Mouse (Mus musculus): ENCODE measurements at regions not wholly inside any gene's neighbourhood (a gene's known extent, or its start where the extent isn't known, plus 50 kb on each side); places are given as distances from the start of the nearest gene placed in this dataset.

- in situ Hi-C loops (cut with MboI; ENCODE audit: low pct_ligation_motif_present, low pct_unique_long_range_greater_than_20kb, low sequenced_read_pairs), result no loop called here
- Histone ChIP-seq H3K79me2 (replicated peaks; ENCODE audit: control insufficient read depth, extremely low read depth, insufficient read depth, poor library complexity, severe bottlenecking) (no peaks in the 10 kb centered on the region), H3K36me3 (replicated peaks in 1 of 2; ENCODE audit: control insufficient read depth in 1 of 2, insufficient read depth in 1 of 2, low read length in 1 of 2) (no peaks in the 10 kb centered on the region), H3K4me2 (ENCODE audit: insufficient read depth, low read depth, poor library complexity, severe bottlenecking) (no peak overlapping the region), H3K9ac (ENCODE audit: insufficient read depth, low read depth) (no peak overlapping the region), H3K9me3 (replicated peaks; ENCODE audit: low read length) (peaks cover 25% of the 10 kb centered on the region), H3K4me3 (replicated peaks in 1 of 3; ENCODE audit: low read depth in 2 of 3, low read length in 2 of 3, poor library complexity in 1 of 3) (no peak overlapping the region), H3K27me3 (replicated peaks) (no peaks in the 10 kb centered on the region), H3K27ac (ENCODE audit: insufficient read depth, low read depth) (no peak overlapping the region), H3K4me1 (ENCODE audit: control insufficient read depth in 1 of 2, insufficient read depth in 2 of 2) (no peaks in the 10 kb centered on the region)
- dilution Hi-C loops (cut with MboI; ENCODE audit: extremely low pct_ligation_motif_present, extremely low pct_unique_long_range_greater_than_20kb, low sequenced_read_pairs), result no loop called here
- TF ChIP-seq POLR2A (IDR thresholded peaks at IDR 0.05; ENCODE audit: low read depth, low read length), result no peak
- no peak for TF ChIP-seq ZNF384 (IDR thresholded peaks at IDR 0.05; ENCODE audit: low read depth, low read length)
- TF ChIP-seq MXI1 (IDR thresholded peaks at IDR 0.05; ENCODE audit: low read depth, low read length), result no peak
- no peak for TF ChIP-seq JUN (IDR thresholded peaks at IDR 0.05; ENCODE audit: insufficient read depth, low read depth, low read length)
- peak; percentile 49 for TF ChIP-seq RAD21 (IDR thresholded peaks at IDR 0.05; ENCODE audit: low read depth, low read length)
- no peak for TF ChIP-seq UBTF (IDR thresholded peaks at IDR 0.05; ENCODE audit: low read depth, low read length)
- no peak for TF ChIP-seq ZMIZ1 (IDR thresholded peaks at IDR 0.05; ENCODE audit: low read depth, low read length)
- TF ChIP-seq CTCF (conservative IDR thresholded peaks at IDR 0.05 in 1 of 2, IDR thresholded peaks at IDR 0.05 in 1 of 2; ENCODE audit: low read depth in 2 of 2, low read length in 2 of 2), result peak in 1 of 2 experiments; percentile 54; a peak in 2 of 4 replicates
- TF ChIP-seq SMC3 (IDR thresholded peaks at IDR 0.05; ENCODE audit: low read depth, low read length), result peak; percentile 24; the same call in 1 of the 2 replicates
- TF ChIP-seq ZKSCAN1 (IDR thresholded peaks at IDR 0.05; ENCODE audit: borderline replicate concordance, low read depth, low read length), result no peak
- no peak for DNase-seq (ENCODE audit: extremely low read depth)
Observed at GRCm38 (mm10) chr8:37063764-37064331, 70.4 kb downstream of the AI429214 start.

- TF ChIP-seq SMC3 (IDR thresholded peaks at IDR 0.05; ENCODE audit: low read depth, low read length), result no peak
- TF ChIP-seq JUN (IDR thresholded peaks at IDR 0.05; ENCODE audit: insufficient read depth, low read depth, low read length), result no peak
- 0 out of 4 replicates have a peak, but pooled peaks of 1 of the 2 experiments have one; percentile 4 for TF ChIP-seq CTCF (conservative IDR thresholded peaks at IDR 0.05 in 1 of 2, IDR thresholded peaks at IDR 0.05 in 1 of 2; ENCODE audit: low read depth in 2 of 2, low read length in 2 of 2)
- TF ChIP-seq SIN3A (IDR thresholded peaks at IDR 0.05; ENCODE audit: low read length), result no peak
- peak; percentile 65 for TF ChIP-seq MAFK (IDR thresholded peaks at IDR 0.05; ENCODE audit: insufficient replicate concordance, low read length)
- no peak for TF ChIP-seq CHD2 (IDR thresholded peaks at IDR 0.05; ENCODE audit: low read length)
- no peak for TF ChIP-seq USF2 (conservative IDR thresholded peaks at IDR 0.05; ENCODE audit: low read depth, low read length)
- no peak for TF ChIP-seq ELF1 (IDR thresholded peaks at IDR 0.05; ENCODE audit: low read depth, low read length)
- TF ChIP-seq TCF12 (IDR thresholded peaks at IDR 0.05; ENCODE audit: low read depth, low read length), result no peak
- no peak for TF ChIP-seq BHLHE40 (IDR thresholded peaks at IDR 0.05; ENCODE audit: low read depth, low read length)
- in situ Hi-C loops (cut with MboI; ENCODE audit: low pct_ligation_motif_present, low pct_unique_long_range_greater_than_20kb, low sequenced_read_pairs), result no loop called here
- Histone ChIP-seq H3K36me3 (replicated peaks in 1 of 2; ENCODE audit: control insufficient read depth in 1 of 2, insufficient read depth in 1 of 2, low read length in 1 of 2) (no peaks in the 10 kb centered on the region), H3K9ac (ENCODE audit: insufficient read depth, low read depth) (no peak overlapping the region), H3K27ac (ENCODE audit: insufficient read depth, low read depth) (no peak overlapping the region), H3K27me3 (replicated peaks) (no peaks in the 10 kb centered on the region), H3K4me1 (ENCODE audit: control insufficient read depth in 1 of 2, insufficient read depth in 2 of 2) (no peaks in the 10 kb centered on the region), H3K4me2 (ENCODE audit: insufficient read depth, low read depth, poor library complexity, severe bottlenecking) (no peak overlapping the region), H3K79me2 (replicated peaks; ENCODE audit: control insufficient read depth, extremely low read depth, insufficient read depth, poor library complexity, severe bottlenecking) (no peaks in the 10 kb centered on the region), H3K9me3 (replicated peaks; ENCODE audit: low read length) (peaks cover 37% of the 10 kb centered on the region), H3K4me3 (replicated peaks in 1 of 3; ENCODE audit: low read depth in 2 of 3, low read length in 2 of 3, poor library complexity in 1 of 3) (no peak overlapping the region)
- dilution Hi-C loops (cut with MboI; ENCODE audit: extremely low pct_ligation_motif_present, extremely low pct_unique_long_range_greater_than_20kb, low sequenced_read_pairs), result no loop called here
- no peak for DNase-seq (ENCODE audit: extremely low read depth)
Observed at GRCm38 (mm10) chr8:37072905-37073304, 79.5 kb downstream of the AI429214 start.
